Mouse (Mus musculus): ENCODE data around the gene Tlr4.

- TF ChIP-seq CTCF (IDR thresholded peaks at IDR 0.05; ENCODE audit: low read depth) (no peak), EP300 (IDR thresholded peaks at IDR 0.05; ENCODE audit: low read depth) (no peak)
Observed at GRCm38 (mm10) chr4:66943699-66944098, 116.3 kb downstream of the Tlr4 start.
